Mouse (Mus musculus): ENCODE results near the gene Olfr390.

Gene Olfr390

DNA sequence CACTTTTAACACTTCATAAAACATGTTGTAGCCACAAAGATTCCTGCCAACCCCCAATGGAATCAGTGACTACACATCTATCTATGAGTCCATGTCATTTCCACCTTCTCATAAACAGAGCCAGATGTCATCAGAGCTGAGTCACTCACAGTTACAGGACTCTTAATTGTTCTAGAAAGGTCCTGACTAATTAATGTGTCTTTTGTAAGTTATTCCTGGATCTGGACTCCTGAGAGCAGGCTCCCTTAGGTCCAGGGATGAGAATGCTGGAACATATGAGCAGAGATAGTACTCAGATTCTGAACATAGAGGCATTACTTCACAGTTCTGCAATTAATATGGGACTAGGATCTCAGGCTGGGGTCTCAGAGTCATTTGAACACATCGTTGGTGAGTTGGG, at the start of gene Olfr390:
Gene Olfr390, plus strand, starts transcription at position 301 of the 400 bp plus-strand sequence.
- no peak for DNase-seq

DNA sequence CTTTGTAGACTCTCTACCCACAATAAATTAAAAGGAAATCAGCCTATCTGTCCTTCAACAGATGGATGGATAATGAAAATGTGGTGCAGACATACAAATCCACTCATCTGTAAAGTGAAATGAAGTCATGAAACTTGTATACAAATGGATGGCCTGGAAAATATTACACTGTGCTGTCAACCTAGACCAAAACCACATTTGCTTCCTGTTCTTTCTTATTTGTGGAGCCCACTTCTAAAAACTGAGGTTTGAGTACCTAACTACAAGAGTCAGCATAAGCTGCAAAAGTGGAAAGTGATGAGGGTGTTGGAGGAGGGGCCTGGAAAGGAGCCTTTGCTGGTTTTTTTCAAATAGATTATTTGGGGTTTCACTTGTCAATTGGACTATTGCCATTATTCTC, 23.6 kb upstream of the Olfr390 start:
- no peak for DNase-seq

DNA sequence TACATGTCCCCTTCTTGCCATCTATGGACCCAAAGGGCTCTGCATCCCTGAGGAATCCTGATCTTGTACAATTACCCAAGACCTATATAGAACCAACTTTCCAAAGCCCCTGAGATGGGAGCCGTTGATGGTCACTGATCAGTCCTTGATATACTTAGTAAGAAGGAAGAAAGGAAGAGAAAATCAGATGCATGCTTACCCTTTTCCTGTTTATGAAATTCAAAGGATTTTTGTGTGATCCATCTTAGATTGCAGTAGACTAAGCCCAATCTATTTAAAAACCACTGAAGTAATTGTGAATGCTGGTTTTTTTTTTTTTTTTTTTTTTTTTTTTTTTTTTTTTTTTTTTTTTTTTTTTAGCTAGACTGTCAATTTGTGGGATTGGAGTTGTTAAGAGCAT, 2.2 kb upstream of the Olfr390 start, which contains the start of gene Olfr389:
Gene Olfr389, minus strand, starts transcription at position 101 of the 400 bp plus-strand sequence.
- DNase-seq, result no peak

DNA sequence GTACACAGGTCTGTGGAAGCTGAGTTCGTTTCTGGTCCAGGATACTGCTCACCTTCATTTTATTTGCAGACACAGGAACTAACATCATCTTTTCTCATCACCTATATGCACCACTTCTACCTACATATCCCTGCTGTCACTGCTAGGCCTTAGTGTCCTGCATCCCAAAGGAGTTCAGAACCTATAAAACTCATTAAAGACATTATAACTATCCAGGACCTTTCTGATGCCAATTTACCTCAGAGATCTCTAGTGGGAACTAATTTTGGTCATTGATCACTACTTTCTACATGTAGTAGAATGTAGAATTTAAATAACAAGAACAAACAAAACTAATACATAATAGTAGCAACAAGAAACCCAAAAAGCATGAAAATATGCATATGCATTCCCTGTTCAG, 20.2 kb downstream of the Olfr390 start, which contains the start of gene Olfr391-ps:
Gene Olfr391-ps, minus strand, starts transcription at position 101 of the 400 bp plus-strand sequence.
- no peak for DNase-seq

DNA sequence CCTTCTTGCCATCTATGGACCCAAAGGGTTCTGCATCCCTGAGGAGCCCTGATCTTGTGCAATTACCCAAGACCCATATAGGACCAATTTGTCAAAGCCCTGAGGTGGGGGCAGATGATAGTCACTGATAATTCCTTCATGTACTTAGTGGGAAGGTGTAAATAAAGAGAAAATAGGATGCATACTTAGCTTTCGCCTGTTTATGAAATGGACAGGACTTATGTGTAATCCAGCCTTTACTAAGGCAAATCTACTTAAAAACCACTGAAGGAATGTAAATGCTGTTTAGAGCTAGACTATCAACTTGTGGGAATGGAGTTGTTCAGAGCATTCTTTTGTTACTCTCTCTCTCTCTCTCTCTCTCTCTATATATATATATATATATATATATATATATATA, 34.2 kb downstream of the Olfr390 start, which contains the start of gene Olfr392:
Gene Olfr392, minus strand, starts transcription at position 101 of the 400 bp plus-strand sequence.
- DNase-seq, result no peak
